Comparison of ENCODE assay signal across 14 mouse cellular contexts in genomic region chr5:32291316-32291715, GRCm38 (mm10). TPM values are rescaled to one million over a fixed set of nuclear protein-coding genes. Genes with fewer than 3 reads are reported as not detected.
"Had no signal": no experiment of that assay in that cellular context is flagged by ENCODE, and none has a peak within 500 bp of the region (broad histone marks: within the 10 kb centered on the region; RNA-seq: fewer than 3 reads in every experiment).

No protein-coding gene starts in this region.

- ATAC-seq: liver, embryonic 12.5 days; midbrain, embryonic 15.5 days had no signal

- H3K4me1 ChIP-seq: liver, embryonic 12.5 days; midbrain, embryonic 15.5 days; neural tube, embryonic 12.5 days had no signal

- H3K9me3 ChIP-seq: liver, embryonic 12.5 days; midbrain, embryonic 10.5 days; midbrain, embryonic 12.5 days; midbrain, embryonic 15.5 days; neural tube, embryonic 12.5 days had no signal

- H3K36me3 ChIP-seq: liver, embryonic 12.5 days; midbrain, embryonic 10.5 days; midbrain, embryonic 12.5 days; midbrain, embryonic 15.5 days; neural tube, embryonic 12.5 days had no signal

- H3K4me3 ChIP-seq: liver, embryonic 12.5 days; midbrain, embryonic 10.5 days; midbrain, embryonic 12.5 days; midbrain, embryonic 15.5 days; neural tube, embryonic 12.5 days had no signal

- H3K27ac ChIP-seq: liver, embryonic 12.5 days; liver, embryonic 14.5 days; midbrain, embryonic 10.5 days; midbrain, embryonic 12.5 days; midbrain, embryonic 15.5 days; neural tube, embryonic 12.5 days had no signal

- H3K27me3 ChIP-seq: liver, embryonic 12.5 days; midbrain, embryonic 12.5 days; midbrain, embryonic 15.5 days; neural tube, embryonic 12.5 days had no signal

- H3K4me2 ChIP-seq: liver, embryonic 12.5 days; lung, embryonic 14.5 days; midbrain, embryonic 12.5 days; midbrain, embryonic 15.5 days; neural tube, embryonic 12.5 days had no signal

- H3K9ac ChIP-seq: liver, embryonic 12.5 days; liver, embryonic 14.5 days; lung, embryonic 14.5 days; midbrain, embryonic 12.5 days; midbrain, embryonic 15.5 days; neural tube, embryonic 12.5 days had no signal

- DNase-seq: lung, embryonic 14.5 days; lung, postnatal 10 days; right cerebral cortex, postnatal 14 days; spleen, adult 18-20 months; thymus, adult 18-20 months; thymus, postnatal 14 days; thymus, postnatal 36 days had no signal

RNA-seq across cellular contexts. Expression of gene Plb1, which starts 58.8 kb away (rescaled TPM):
- polyA plus RNA-seq: liver, embryonic 12.5 days; neural tube, embryonic 12.5 days; neural tube, embryonic 14.5 days had no signal
